Mouse (Mus musculus) embryonic facial prominence, embryonic 14.5 days (tissue): ENCODE results near the gene Epb41l4b. TPM values are rescaled to one million over a fixed set of nuclear protein-coding genes. Genes with fewer than 3 reads are reported as not detected.

Experiments
- ATAC-seq: fragments of 200-750 bp; cut with Nextera tagmentation; 2 replicates; pipeline ENCODE4 v1.8.0; 2017; ENCODE audit warnings: low read depth, moderate number of reproducible peaks, moderate TSS enrichment
- DNase-seq: peaks from one replicate; pipeline ENCODE4 v3.0.0-alpha.2; 2015; ENCODE audit warnings: low spot score
- H3K27ac ChIP-seq: fragments of 300-500 bp; sonication (generic); replicated peaks from 2 replicates; pipeline ENCODE4 v1.5.1; 2014; ENCODE audit warnings: low read depth, mild to moderate bottlenecking, low read length, moderate library complexity
- H3K27me3 ChIP-seq: fragments of 300-500 bp; sonication (generic); replicated peaks from 2 replicates; pipeline ENCODE4 v1.6.1; 2014; ENCODE audit warnings: low read length; ENCODE audit not compliant: control insufficient read depth, insufficient read depth
- H3K36me3 ChIP-seq: fragments of 300-500 bp; sonication (generic); 2 replicates; pipeline ENCODE4 v1.6.1; 2014; ENCODE audit warnings: low read length, mixed read lengths; ENCODE audit not compliant: control insufficient read depth, insufficient read depth
- H3K4me1 ChIP-seq: fragments of 300-500 bp; sonication (generic); 2 replicates; pipeline ENCODE4 v1.6.1; 2014; ENCODE audit warnings: antibody characterized with exemption, low read length; ENCODE audit not compliant: control insufficient read depth, insufficient read depth
- H3K4me2 ChIP-seq: fragments of 300-500 bp; sonication (generic); 2 replicates; pipeline ENCODE4 v1.6.1; 2014; ENCODE audit warnings: low read depth, mild to moderate bottlenecking, low read length, moderate library complexity, mixed read lengths
- H3K4me3 ChIP-seq: fragments of 300-500 bp; sonication (generic); 2 replicates; pipeline ENCODE4 v1.5.1; 2014; ENCODE audit warnings: low read depth, mild to moderate bottlenecking, low read length
- H3K9ac ChIP-seq: fragments of 300-500 bp; sonication (generic); 2 replicates; pipeline ENCODE4 v1.6.1; 2014; ENCODE audit warnings: low read depth, mild to moderate bottlenecking, low read length, moderate library complexity, mixed read lengths
- H3K9me3 ChIP-seq: fragments of 300-500 bp; sonication (generic); 2 replicates; pipeline ENCODE4 v1.6.1; 2016; ENCODE audit warnings: low read length; ENCODE audit not compliant: control insufficient read depth
- WGBS: fragments of 180-500 bp; shearing (Covaris S2); extraction: QIAGEN DNeasy Blood & Tissue Kit; methylation state at CpG from one replicate; pipeline ENCODE4 v1.1.7; 2014; 5-methylcytosine and 5-hydroxymethylcytosine counted together
- polyA plus RNA-seq: library from polyadenylated mRNA; unstranded; fragments of >200 nt; fragmentation: Nextera tagmentation; extraction: Ambion mirVana; gene quantifications from 2 replicates; pipeline ENCODE4 v1.2.1, GENCODE M21; 2014

The Epb41l4b gene
- polyA plus RNA-seq, 1 experiment from 2014 or later, result 4.8 TPM

GRCm38 (mm10) chr4:57095569-57095968 lies 47.7 kb downstream of the Epb41l4b start:
- H3K4me2 ChIP-seq, result no peak overlapping the region
- DNase-seq (peak; percentile 54), ATAC-seq (peak; percentile 39; the same call in 1 of the 2 replicates)
- H3K27me3 ChIP-seq, result no peaks in the 10 kb centered on the region
- no peak overlapping the region for H3K9ac ChIP-seq
- H3K36me3 ChIP-seq, result no peaks in the 10 kb centered on the region
- H3K27ac ChIP-seq, result 0 out of 2 replicates have a peak overlapping the region, but pooled peaks have one; percentile 15
- no peaks in the 10 kb centered on the region for H3K9me3 ChIP-seq
- H3K4me1 ChIP-seq, result peaks cover 20% of the 10 kb centered on the region
- no peak overlapping the region for H3K4me3 ChIP-seq

- H3K9ac ChIP-seq, result no peak overlapping the region
- no peaks in the 10 kb centered on the region for H3K27me3 ChIP-seq
- peak; percentile 83 for DNase-seq
- H3K4me3 ChIP-seq, result no peak overlapping the region
- H3K4me2 ChIP-seq, result no peak overlapping the region
- peak overlapping the region; percentile 15; the same call in 1 of the 2 replicates for H3K27ac ChIP-seq
- peak; percentile 92 for ATAC-seq
- H3K36me3 ChIP-seq, result no peaks in the 10 kb centered on the region
- WGBS, result 46% methylated on average over 12 of the region's 12 CpGs
- no peaks in the 10 kb centered on the region for H3K9me3 ChIP-seq
- H3K4me1 ChIP-seq, result peaks cover 20% of the 10 kb centered on the region
Observed at GRCm38 (mm10) chr4:57091363-57091762, 51.9 kb downstream of the Epb41l4b start.

- Histone ChIP-seq H3K4me2 (no peak overlapping the region), H3K27ac (no peak overlapping the region), H3K4me3 (no peak overlapping the region), H3K9me3 (no peaks in the 10 kb centered on the region), H3K27me3 (no peaks in the 10 kb centered on the region), H3K9ac (no peak overlapping the region), H3K36me3 (no peaks in the 10 kb centered on the region), H3K4me1 (peaks cover 12% of the 10 kb centered on the region)
- peak; percentile 54 for DNase-seq
- no peak for ATAC-seq
- 70% methylated on average over 4 of the region's 4 CpGs for WGBS
Observed at GRCm38 (mm10) chr4:57088301-57088700, 54.9 kb downstream of the Epb41l4b start.

GRCm38 (mm10) chr4:57085750-57086400 lies 57.4 kb downstream of the Epb41l4b start:
- DNase-seq, result peak; percentile 52
- no peak overlapping the region for H3K9ac ChIP-seq
- no peaks in the 10 kb centered on the region for H3K27me3 ChIP-seq
- 63% methylated on average over 10 of the region's 10 CpGs for WGBS
- no peaks in the 10 kb centered on the region for H3K9me3 ChIP-seq
- H3K4me1 ChIP-seq, result no peaks in the 10 kb centered on the region; the same call in 1 of the 2 replicates
- no peaks in the 10 kb centered on the region for H3K36me3 ChIP-seq
- H3K4me2 ChIP-seq, result no peak overlapping the region
- no peak overlapping the region for H3K4me3 ChIP-seq
- peak; percentile 73 for ATAC-seq
- no peak overlapping the region for H3K27ac ChIP-seq

GRCm38 (mm10) chr4:57083653-57084052 lies 59.6 kb downstream of the Epb41l4b start:
- 51% methylated on average over 11 of the region's 11 CpGs for WGBS
- H3K9me3 ChIP-seq, result no peaks in the 10 kb centered on the region
- H3K27me3 ChIP-seq, result no peaks in the 10 kb centered on the region
- H3K4me1 ChIP-seq, result no peaks in the 10 kb centered on the region
- no peak overlapping the region for H3K27ac ChIP-seq
- H3K4me2 ChIP-seq, result no peak overlapping the region
- ATAC-seq, result peak; percentile 50; the same call in 1 of the 2 replicates
- peak; percentile 41 for DNase-seq
- no peak overlapping the region for H3K4me3 ChIP-seq
- H3K36me3 ChIP-seq, result no peaks in the 10 kb centered on the region
- H3K9ac ChIP-seq, result no peak overlapping the region

- no peaks in the 10 kb centered on the region for H3K9me3 ChIP-seq
- no peaks in the 10 kb centered on the region for H3K36me3 ChIP-seq
- H3K9ac ChIP-seq, result no peak overlapping the region
- DNase-seq (no peak), ATAC-seq (no peak)
- no peaks in the 10 kb centered on the region for H3K4me1 ChIP-seq
- 75% methylated on average over 10 of the region's 10 CpGs for WGBS
- no peaks in the 10 kb centered on the region for H3K27me3 ChIP-seq
- H3K4me3 ChIP-seq, result no peak overlapping the region
- no peak overlapping the region for H3K4me2 ChIP-seq
- no peak overlapping the region for H3K27ac ChIP-seq
Observed at GRCm38 (mm10) chr4:57082775-57083428, 60.3 kb downstream of the Epb41l4b start.

GRCm38 (mm10) chr4:57081463-57081862 lies 61.8 kb downstream of the Epb41l4b start:
- Histone ChIP-seq H3K27me3 (no peaks in the 10 kb centered on the region), H3K4me2 (no peak overlapping the region), H3K4me1 (no peaks in the 10 kb centered on the region), H3K9ac (no peak overlapping the region), H3K4me3 (no peak overlapping the region), H3K36me3 (no peaks in the 10 kb centered on the region), H3K27ac (no peak overlapping the region), H3K9me3 (no peaks in the 10 kb centered on the region)
- 70% methylated on average over 7 of the region's 7 CpGs for WGBS
- ATAC-seq (no peak), DNase-seq (no peak)

GRCm38 (mm10) chr4:57073843-57074242 lies 69.4 kb downstream of the Epb41l4b start:
- ATAC-seq (no peak), DNase-seq (no peak)
- H3K27me3 ChIP-seq, result no peaks in the 10 kb centered on the region
- no peak overlapping the region for H3K27ac ChIP-seq
- no peaks in the 10 kb centered on the region for H3K9me3 ChIP-seq
- peaks cover 4% of the 10 kb centered on the region; the same call in 1 of the 2 replicates for H3K4me1 ChIP-seq
- no peak overlapping the region for H3K4me3 ChIP-seq
- 51% methylated on average over 7 of the region's 7 CpGs for WGBS
- H3K36me3 ChIP-seq, result no peaks in the 10 kb centered on the region
- no peak overlapping the region for H3K4me2 ChIP-seq
- no peak overlapping the region for H3K9ac ChIP-seq
